Mouse (Mus musculus) ovary, adult 10 weeks (tissue): ENCODE measurements around the gene Yae1d1. TPM values are rescaled to one million over a fixed set of nuclear protein-coding genes. Genes with fewer than 3 reads are reported as not detected.

ENCODE experiments used
- polyA plus RNA-seq: library from polyadenylated mRNA; stranded (reverse); fragments of 350-450 nt; fragmentation: Illumina TruSeq; extraction: RNeasy Lipid Tissue Mini Kit (QIAGEN cat#74804); gene quantifications from one replicate; pipeline ENCODE4 v1.2.3, GENCODE M21; 2014

Yae1d1 gene
- 112 TPM for polyA plus RNA-seq

GRCm38 (mm10) chr13:17992697-17993514, at the start of gene Yae1d1:
TSS of gene Yae1d1 (minus strand) at chr13:17993349.

GRCm38 (mm10) chr13:17944078-17944917, 48.9 kb downstream of the Yae1d1 start, which contains the start of gene Rala:
TSS of gene Rala (minus strand) at chr13:17944239.

Other genes with a start within 250 kb of the Yae1d1 start
- gene Cdk13, start 188.3 kb downstream of the Yae1d1 start, polyA plus RNA-seq = 91.8 TPM
- 179 TPM for gene Rala, start 49.1 kb downstream of the Yae1d1 start, polyA plus RNA-seq